Mouse (Mus musculus) limb, embryonic 11.5 days (tissue): Measurements from ENCODE around the gene Slc35f3. TPM values are rescaled to one million over a fixed set of nuclear protein-coding genes. Genes with fewer than 3 reads are reported as not detected.
"Not testable (repeated sequence)": the region's sequence is repeated elsewhere in the genome, so short reads cannot be mapped to it uniquely, and the experiment has no call there.

Source experiments
- ATAC-seq: fragments of 200-750 bp; cut with Nextera tagmentation; 2 replicates; pipeline ENCODE4 v1.8.0; 2017; ENCODE audit warnings: low read depth; ENCODE audit not compliant: insufficient number of reproducible peaks, low FRiP score, low TSS enrichment
- DNase-seq: peaks from one replicate; pipeline ENCODE4 v3.0.0-alpha.2; 2015; ENCODE audit warnings: low spot score
- H3K27ac ChIP-seq: fragments of 300-500 bp; sonication (generic); replicated peaks from 2 replicates; pipeline ENCODE4 v1.5.1; 2014; ENCODE audit warnings: low read depth, mild to moderate bottlenecking, low read length
- H3K27me3 ChIP-seq: fragments of 300-500 bp; sonication (generic); 2 replicates; pipeline ENCODE4 v1.6.1; 2014; ENCODE audit warnings: mild to moderate bottlenecking, low read length, mixed read lengths; ENCODE audit not compliant: control insufficient read depth, insufficient read depth
- H3K36me3 ChIP-seq: fragments of 300-500 bp; sonication (generic); 2 replicates; pipeline ENCODE4 v1.6.1; 2014; ENCODE audit warnings: mild to moderate bottlenecking, low read length, moderate library complexity, mixed read lengths; ENCODE audit not compliant: control insufficient read depth, insufficient read depth
- H3K4me1 ChIP-seq: fragments of 300-500 bp; sonication (generic); 2 replicates; pipeline ENCODE4 v1.6.1; 2014; ENCODE audit warnings: low read length, mixed read lengths; ENCODE audit not compliant: control insufficient read depth, insufficient read depth
- H3K4me2 ChIP-seq: fragments of 300-500 bp; sonication (generic); 2 replicates; pipeline ENCODE4 v1.6.1; 2014; ENCODE audit warnings: low read depth, mild to moderate bottlenecking, moderate library complexity; ENCODE audit not compliant: severe bottlenecking
- H3K4me3 ChIP-seq: fragments of 300-500 bp; sonication (generic); 2 replicates; pipeline ENCODE4 v1.5.1; 2014; ENCODE audit warnings: low read depth, low read length
- H3K9ac ChIP-seq: fragments of 300-500 bp; sonication (generic); 2 replicates; pipeline ENCODE4 v1.6.1; 2014; ENCODE audit warnings: mild to moderate bottlenecking, low read length
- H3K9me3 ChIP-seq: fragments of 300-500 bp; sonication (generic); 2 replicates; pipeline ENCODE4 v1.6.1; 2016; ENCODE audit warnings: low read length; ENCODE audit not compliant: control insufficient read depth
- WGBS: fragments of 180-500 bp; shearing (Covaris S2); extraction: QIAGEN DNeasy Blood & Tissue Kit; methylation state at CpG from one replicate; pipeline ENCODE4 v1.1.7; 2014; 5-methylcytosine and 5-hydroxymethylcytosine counted together
- polyA plus RNA-seq: library from polyadenylated mRNA; unstranded; fragments of >200 nt; fragmentation: Nextera tagmentation; extraction: Ambion mirVana; gene quantifications from 2 replicates; pipeline ENCODE4 v1.2.1, GENCODE M21; 2014

Slc35f3 gene
- polyA plus RNA-seq, 1 experiment from 2014 or later = not detected

- H3K36me3 ChIP-seq = no peaks in the 10 kb centered on the region
Observed at GRCm38 (mm10) chr8:126395917-126396316, 97.6 kb downstream of the Slc35f3 start.

GRCm38 (mm10) chr8:126398349-126398748, 100.0 kb downstream of the Slc35f3 start:
- H3K4me2 ChIP-seq = no peak overlapping the region
- H3K36me3 ChIP-seq = no peaks in the 10 kb centered on the region
- WGBS = 76% methylated on average over 3 of the region's 3 CpGs
- H3K9ac ChIP-seq = no peak overlapping the region
- no peaks in the 10 kb centered on the region for H3K4me1 ChIP-seq
- H3K27ac ChIP-seq = no peak overlapping the region
- H3K27me3 ChIP-seq = no peaks in the 10 kb centered on the region
- ATAC-seq (no peak), DNase-seq (no peak)
- H3K4me3 ChIP-seq = no peak overlapping the region
- no peaks in the 10 kb centered on the region for H3K9me3 ChIP-seq

More at GRCm38 (mm10) chr8:126395917-126396316, 97.6 kb downstream of the Slc35f3 start:
- no peak for ATAC-seq
- Histone ChIP-seq H3K27ac (no peak overlapping the region), H3K9me3 (no peaks in the 10 kb centered on the region), H3K4me1 (no peaks in the 10 kb centered on the region), H3K4me3 (no peak overlapping the region), H3K4me2 (no peak overlapping the region), H3K9ac (no peak overlapping the region), H3K27me3 (no peaks in the 10 kb centered on the region)
- no peak for DNase-seq
- 85% methylated on average over 5 of the region's 5 CpGs for WGBS

GRCm38 (mm10) chr8:126404550-126404949, 106.2 kb downstream of the Slc35f3 start:
- H3K9me3 ChIP-seq, H3K27ac ChIP-seq, H3K36me3 ChIP-seq, H3K4me3 ChIP-seq, H3K27me3 ChIP-seq, H3K9ac ChIP-seq, ATAC-seq, H3K4me1 ChIP-seq, H3K4me2 ChIP-seq: not testable (repeated sequence)
- DNase-seq = peak; percentile 66

- no peaks in the 10 kb centered on the region for H3K9me3 ChIP-seq
- no peaks in the 10 kb centered on the region for H3K27me3 ChIP-seq
- 78% methylated on average over 4 of the region's 4 CpGs for WGBS
- H3K27ac ChIP-seq = no peak overlapping the region
- DNase-seq (no peak), ATAC-seq (no peak)
- no peak overlapping the region for H3K9ac ChIP-seq
- no peak overlapping the region for H3K4me3 ChIP-seq
- no peaks in the 10 kb centered on the region for H3K4me1 ChIP-seq
- H3K36me3 ChIP-seq = no peaks in the 10 kb centered on the region
- H3K4me2 ChIP-seq = no peak overlapping the region
Observed at GRCm38 (mm10) chr8:126405030-126405429, 106.7 kb downstream of the Slc35f3 start.

- no peak overlapping the region for H3K9ac ChIP-seq
- DNase-seq (no peak), ATAC-seq (no peak)
- no peaks in the 10 kb centered on the region for H3K9me3 ChIP-seq
- H3K27ac ChIP-seq = no peak overlapping the region
- H3K4me2 ChIP-seq = no peak overlapping the region
- H3K27me3 ChIP-seq = no peaks in the 10 kb centered on the region
- peaks cover under 1% of the 10 kb centered on the region; the same call in 1 of the 2 replicates for H3K36me3 ChIP-seq
- no peak overlapping the region for H3K4me3 ChIP-seq
- 85% methylated on average over 3 of the region's 3 CpGs for WGBS
- peaks cover 6% of the 10 kb centered on the region for H3K4me1 ChIP-seq
Observed at GRCm38 (mm10) chr8:126420834-126421233, 122.5 kb downstream of the Slc35f3 start.

- Histone ChIP-seq H3K27ac (no peak within 1 kb of the TSS), H3K4me1 (peaks cover 6% of the 10 kb centered on the region), H3K4me3 (peak within 1 kb of the TSS; percentile 83), H3K27me3 (no peaks in the 10 kb centered on the region), H3K9ac (peak within 1 kb of the TSS; percentile 81), H3K36me3 (peaks cover 3% of the 10 kb centered on the region; the same call in 1 of the 2 replicates), H3K4me2 (peak within 1 kb of the TSS; percentile 90), H3K9me3 (no peaks in the 10 kb centered on the region)
- ATAC-seq (peak; percentile 96), DNase-seq (peak; percentile 99)
- WGBS = under 1% methylated on average over 61 of the region's 61 CpGs
Observed at GRCm38 (mm10) chr8:126422174-126422919, 124.0 kb downstream of the Slc35f3 start, which contains the start of gene Coa6. Coa6 (plus strand) TSS chr8:126422515.

- Histone ChIP-seq H3K4me3 (peak overlapping the region; percentile 83), H3K4me2 (peak overlapping the region; percentile 90), H3K27ac (no peak overlapping the region), H3K4me1 (peaks cover 6% of the 10 kb centered on the region), H3K9ac (peak overlapping the region; percentile 81), H3K9me3 (no peaks in the 10 kb centered on the region), H3K36me3 (peaks cover 3% of the 10 kb centered on the region; the same call in 1 of the 2 replicates), H3K27me3 (no peaks in the 10 kb centered on the region)
- 13% methylated on average over 9 of the region's 9 CpGs for WGBS
- DNase-seq = no peak
- ATAC-seq = peak; percentile 29; the same call in 1 of the 2 replicates
Observed at GRCm38 (mm10) chr8:126422920-126423300, 124.6 kb downstream of the Slc35f3 start.

- 94% methylated on average over 4 of the region's 4 CpGs for WGBS
- Histone ChIP-seq H3K4me1 (peaks cover 6% of the 10 kb centered on the region), H3K36me3 (peaks cover 9% of the 10 kb centered on the region), H3K4me2 (no peak overlapping the region), H3K27ac (no peak overlapping the region), H3K9ac (no peak overlapping the region), H3K4me3 (no peak overlapping the region), H3K27me3 (no peaks in the 10 kb centered on the region), H3K9me3 (no peaks in the 10 kb centered on the region)
- no peak for DNase-seq
- ATAC-seq = no peak
Observed at GRCm38 (mm10) chr8:126424163-126424562, 125.8 kb downstream of the Slc35f3 start.
